Mouse (Mus musculus): Measurements from ENCODE around the gene Vps26a.

The Vps26a gene

DNA sequence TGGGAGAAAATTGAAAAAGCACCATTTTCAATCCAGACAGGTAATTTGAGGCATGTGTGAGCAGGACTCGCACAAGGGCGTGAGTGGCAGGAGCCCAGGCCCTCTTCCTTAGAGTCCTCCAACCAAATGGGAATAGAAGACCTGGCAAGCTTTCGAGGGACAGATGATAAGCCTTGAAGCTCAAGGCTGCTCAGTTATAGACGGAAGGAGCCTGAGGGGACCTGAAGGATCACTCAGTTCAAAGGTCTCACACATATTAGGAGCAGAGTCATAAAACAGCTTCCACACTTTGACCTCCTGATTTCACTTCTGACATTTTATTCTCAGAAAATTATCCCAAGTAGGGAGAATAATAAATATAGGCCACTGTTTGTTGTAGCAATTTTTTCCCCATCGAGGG is 67.2 kb downstream of the Vps26a start:
- no peak for DNase-seq (ENCODE audit: low spot score in 2 of 2)

DNA sequence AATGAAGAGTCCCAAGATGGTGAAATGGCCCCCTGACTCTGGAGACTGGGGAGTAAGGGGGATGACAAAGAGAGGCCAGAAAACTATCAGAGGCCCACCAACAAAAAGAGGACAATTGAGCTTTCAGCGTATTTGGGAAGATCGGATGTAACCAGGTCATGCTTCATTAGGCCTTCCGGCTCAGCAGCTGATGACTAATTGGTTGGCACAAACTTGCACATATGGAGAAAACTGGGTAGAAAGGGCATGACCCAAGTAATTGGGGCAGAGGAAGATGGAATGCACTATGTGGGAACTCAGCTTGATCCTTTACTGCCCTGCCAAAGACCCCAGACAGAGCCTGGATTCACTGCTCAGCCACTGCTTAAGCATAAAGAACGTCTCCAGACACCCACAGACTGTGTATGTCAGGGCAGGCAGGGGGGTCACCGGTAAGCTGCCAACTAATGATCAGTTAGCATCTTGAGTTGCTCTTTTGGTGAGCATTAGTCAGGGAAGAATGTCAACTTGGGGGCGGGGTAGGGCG is 67.7 kb downstream of the Vps26a start:
- no peak for DNase-seq (ENCODE audit: low spot score in 2 of 2)

DNA sequence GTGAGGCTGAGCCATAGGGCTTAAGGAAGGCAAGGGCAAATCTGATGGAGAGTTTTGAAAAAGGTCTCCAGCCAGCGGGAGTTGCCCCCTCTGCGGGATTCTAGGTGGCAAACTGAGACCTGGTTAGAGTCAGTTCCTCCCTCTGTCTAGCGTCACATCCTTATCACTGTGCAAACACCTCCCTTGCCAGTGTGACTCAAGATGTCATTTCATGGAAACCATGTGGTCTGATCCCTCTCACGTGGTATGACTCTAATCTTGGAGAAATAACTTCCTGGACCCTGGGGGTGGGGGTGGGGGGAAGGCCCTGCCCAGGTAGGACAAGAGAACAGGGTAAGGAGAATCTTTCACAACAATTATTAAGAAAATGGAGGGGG is 73.0 kb downstream of the Vps26a start:
- DNase-seq (ENCODE audit: low spot score in 2 of 2): peak in 1 of 2 experiments; percentile 29

DNA sequence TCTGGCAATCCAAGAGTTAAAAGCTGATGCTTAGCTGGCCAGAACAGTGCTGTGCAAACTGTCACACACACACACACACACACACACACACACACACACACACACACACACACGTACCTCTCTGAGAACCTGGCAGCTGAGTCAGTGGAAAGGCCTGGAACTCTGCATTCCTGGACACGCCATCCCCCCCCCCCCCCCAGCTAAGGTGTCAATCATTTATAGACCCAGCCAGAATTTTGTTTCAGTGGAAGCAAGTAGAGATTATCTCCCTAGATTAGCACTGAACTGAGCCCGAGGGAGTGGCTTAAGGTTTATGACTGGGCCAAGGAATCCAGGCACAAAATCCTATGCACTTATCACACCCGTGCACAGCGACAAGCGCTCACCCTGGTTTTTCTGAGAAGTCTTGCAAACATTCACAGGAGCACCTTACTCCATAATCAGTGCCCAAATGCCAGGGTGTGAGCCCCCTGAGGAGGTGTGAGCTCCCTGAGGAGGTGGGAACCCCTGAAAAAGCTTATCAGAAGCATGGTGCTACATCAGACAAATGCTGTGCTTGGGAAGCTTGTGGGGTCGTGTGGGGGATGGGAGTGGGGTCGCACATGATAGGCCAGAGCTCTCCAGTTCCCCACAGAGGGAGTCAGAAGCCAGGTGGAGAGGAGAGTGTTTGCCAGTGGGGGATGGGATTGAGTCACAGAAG is 73.5 kb downstream of the Vps26a start:
- peak; percentile 25 to 33 for DNase-seq (ENCODE audit: low spot score in 2 of 2)

DNA sequence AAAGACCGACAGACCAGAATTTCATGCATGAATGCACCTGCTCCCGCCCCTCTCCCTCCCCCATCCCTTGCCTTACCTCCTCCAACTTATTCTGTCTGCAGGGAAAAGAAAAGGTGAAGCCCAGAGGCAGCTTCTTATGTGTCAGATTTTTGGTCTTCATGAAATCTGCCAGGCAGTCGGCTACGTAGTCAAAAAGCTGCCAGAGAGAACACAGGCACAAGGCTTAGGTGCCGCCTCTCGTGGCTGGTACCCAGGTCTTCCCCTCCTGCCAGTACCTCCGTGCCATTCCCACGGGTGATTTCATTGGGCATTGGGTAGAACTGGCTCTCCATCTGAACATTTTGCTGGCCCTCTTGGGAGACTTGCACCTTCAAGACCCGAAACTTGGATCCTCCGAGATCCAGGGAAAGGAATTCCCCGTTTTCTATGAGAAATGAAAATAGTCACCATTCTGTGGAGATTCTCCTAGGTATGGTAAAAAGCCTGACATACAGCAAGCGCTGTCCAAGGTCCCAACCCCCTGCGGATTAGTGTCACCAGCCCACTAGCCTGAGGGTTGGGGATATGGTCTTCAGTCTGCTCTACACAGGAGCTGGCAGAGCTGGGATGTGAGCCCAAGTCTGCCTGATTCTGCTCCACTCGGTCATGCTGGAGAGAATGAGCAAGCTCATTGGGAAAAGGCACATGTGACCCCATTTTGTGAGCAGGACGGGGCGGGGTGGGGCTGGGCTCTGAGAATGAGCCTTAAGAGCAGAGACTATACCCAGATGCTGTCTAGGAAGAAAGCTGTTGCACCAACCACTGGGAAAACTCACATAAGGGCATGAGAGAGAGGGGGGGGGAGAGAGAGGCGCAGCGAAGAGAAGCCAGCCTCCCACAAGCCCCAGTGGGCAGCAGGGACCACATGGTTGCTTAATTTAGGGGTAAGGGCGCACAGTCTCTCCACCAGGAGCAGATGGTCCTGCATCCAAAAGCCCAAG is 74.9 kb downstream of the Vps26a start:
- DNase-seq (ENCODE audit: low spot score in 2 of 2): no peak

DNA sequence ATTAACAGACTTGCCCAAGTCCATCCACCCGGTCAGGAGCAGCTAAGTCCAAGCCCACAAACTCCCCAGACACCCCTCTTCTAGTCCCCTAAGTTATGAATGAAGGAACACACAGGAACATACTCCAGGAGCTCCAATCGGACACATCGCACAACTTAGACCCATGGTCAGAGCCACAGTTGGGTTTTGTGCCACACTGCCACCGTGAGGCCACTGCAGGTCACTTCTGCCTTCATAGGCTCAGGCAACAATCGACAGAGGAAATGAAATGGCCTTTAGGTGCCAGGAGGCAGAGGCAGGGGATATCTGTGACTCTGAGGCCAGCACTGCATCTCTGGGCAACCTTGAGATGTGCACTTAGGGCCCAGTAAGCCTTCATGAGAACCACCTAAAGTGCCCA is 75.7 kb downstream of the Vps26a start:
- peak; percentile 39 to 74 for DNase-seq (ENCODE audit: low spot score in 2 of 2)

Measured in urinary bladder, adult 18-20 months (tissue).